Mouse (Mus musculus): ENCODE results near the gene Imp4. TPM values are rescaled to one million over a fixed set of nuclear protein-coding genes. Genes with fewer than 3 reads are reported as not detected.

Imp4 gene
- 62.2 and 62.9 TPM in 2 replicates for polyA plus RNA-seq (2015; fragmentation: Nextera tagmentation; extraction: Ambion mirVana)

GRCm38 (mm10) chr1:34439215-34439960 lies at the start of gene Imp4, which contains the start of gene Ccdc115:
TSS of gene Imp4 (plus strand) at chr1:34439851.
TSS of gene Ccdc115 (minus strand) at chr1:34439672.

GRCm38 (mm10) chr1:34459284-34460060 lies 19.8 kb downstream of the Imp4 start, which contains the start of gene Ptpn18:
TSS of gene Ptpn18 (plus strand) at chr1:34459762.

Other genes with a start within 250 kb of the Imp4 start
- 34.9 and 37.5 TPM in 2 replicates for gene Ccdc115, start 179 bp upstream of the Imp4 start, polyA plus RNA-seq (2015; fragmentation: Nextera tagmentation; extraction: Ambion mirVana)
- gene Ptpn18, start 19.9 kb downstream of the Imp4 start, polyA plus RNA-seq (2015; fragmentation: Nextera tagmentation; extraction: Ambion mirVana): 61.7 and 85.9 TPM in 2 replicates
- not detected in 2 replicates for gene Prss39, start 58.6 kb downstream of the Imp4 start, polyA plus RNA-seq (2015; fragmentation: Nextera tagmentation; extraction: Ambion mirVana)
- not detected in 2 replicates for gene Cfc1, start 95.8 kb downstream of the Imp4 start, polyA plus RNA-seq (2015; fragmentation: Nextera tagmentation; extraction: Ambion mirVana)
- not detected in 2 replicates for gene Prss40, start 121.1 kb downstream of the Imp4 start, polyA plus RNA-seq (2015; fragmentation: Nextera tagmentation; extraction: Ambion mirVana)
- 0.05 TPM in 1 of 2 replicates, not detected in the other for gene Amer3, start 139.8 kb downstream of the Imp4 start, polyA plus RNA-seq (2015; fragmentation: Nextera tagmentation; extraction: Ambion mirVana)